Mouse (Mus musculus): ENCODE data around the gene Trmt10a.

Gene Trmt10a

DNA sequence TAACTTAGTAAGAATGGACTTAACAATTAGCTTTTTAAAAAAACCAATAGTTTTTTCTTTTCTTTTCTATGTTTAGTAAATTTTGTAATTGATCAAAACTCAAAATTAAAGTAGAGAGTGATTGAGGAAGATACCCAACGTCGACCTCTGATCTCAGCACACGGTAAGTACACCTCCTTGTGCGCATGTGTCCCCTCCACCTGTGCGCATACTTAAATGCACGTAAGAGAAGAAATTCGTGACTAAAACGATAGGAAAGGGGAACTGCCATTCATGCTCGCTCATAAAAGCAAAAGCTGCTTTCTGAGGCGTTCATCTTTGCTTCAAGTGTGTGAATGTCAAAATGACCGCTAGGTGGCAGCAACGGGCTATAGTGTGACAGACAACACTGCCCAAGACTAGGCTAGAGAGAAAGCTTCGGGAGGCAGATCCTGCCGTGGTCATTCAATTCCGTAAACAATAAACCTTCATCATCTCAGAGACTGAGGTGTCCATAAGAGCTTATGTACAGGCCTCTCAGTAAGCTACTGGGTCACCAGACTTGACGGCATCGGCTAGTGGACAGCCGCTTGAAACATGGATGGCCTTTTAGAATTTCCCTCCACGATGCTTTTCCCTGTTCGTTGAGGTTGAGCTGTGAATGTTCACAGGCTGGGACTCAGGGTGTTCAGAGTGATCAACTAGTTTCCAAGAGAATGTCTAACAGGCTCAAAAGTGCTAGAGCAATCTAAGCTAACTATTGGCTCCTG, 54.9 kb downstream of the Trmt10a start:
- DNase-seq = peak; percentile 94

DNA sequence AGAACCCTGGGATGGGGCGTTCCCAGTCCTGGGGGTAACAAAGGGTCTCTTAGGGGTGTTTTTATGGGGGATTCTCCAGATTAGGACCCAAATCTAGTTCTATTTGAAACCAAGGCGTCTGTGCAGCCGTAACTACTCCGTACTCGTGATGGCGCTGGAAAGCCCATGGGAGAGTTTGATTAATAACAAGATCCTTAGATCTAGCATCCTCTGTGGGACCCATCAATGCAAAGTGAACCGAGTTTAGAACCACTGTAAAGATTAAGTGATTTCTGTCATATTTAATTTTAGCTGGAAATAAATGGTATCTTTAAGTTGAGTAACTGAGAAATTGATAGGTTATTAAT, 55.4 kb downstream of the Trmt10a start:
- DNase-seq = peak; percentile 50

DNA sequence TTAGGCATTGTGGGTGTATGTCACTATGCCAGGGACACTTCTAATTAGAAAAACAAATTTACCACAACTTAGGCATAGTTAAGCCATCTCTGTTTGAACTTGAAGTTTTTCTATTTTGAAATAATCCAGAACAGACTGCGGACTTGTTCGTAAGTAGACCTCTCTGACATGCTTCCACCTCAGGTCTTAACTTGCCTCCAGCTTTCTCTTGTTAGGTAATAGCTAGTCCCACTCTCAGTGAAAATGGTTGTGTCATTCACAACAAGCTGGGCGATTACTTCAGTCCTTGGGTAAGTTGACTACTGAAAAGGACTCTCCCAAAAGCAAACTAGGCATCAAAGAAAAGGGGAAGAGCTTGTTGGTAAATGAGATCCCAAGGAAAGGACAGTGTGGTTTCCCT, 65.6 kb downstream of the Trmt10a start:
- DNase-seq = no peak
